Mouse (Mus musculus): ENCODE data around the gene Atxn7. TPM values are rescaled to one million over a fixed set of nuclear protein-coding genes. Genes with fewer than 3 reads are reported as not detected.

Gene Atxn7
- total RNA-seq, 2 experiments from 2014 or later = 25.7 to 31.6 TPM

DNA sequence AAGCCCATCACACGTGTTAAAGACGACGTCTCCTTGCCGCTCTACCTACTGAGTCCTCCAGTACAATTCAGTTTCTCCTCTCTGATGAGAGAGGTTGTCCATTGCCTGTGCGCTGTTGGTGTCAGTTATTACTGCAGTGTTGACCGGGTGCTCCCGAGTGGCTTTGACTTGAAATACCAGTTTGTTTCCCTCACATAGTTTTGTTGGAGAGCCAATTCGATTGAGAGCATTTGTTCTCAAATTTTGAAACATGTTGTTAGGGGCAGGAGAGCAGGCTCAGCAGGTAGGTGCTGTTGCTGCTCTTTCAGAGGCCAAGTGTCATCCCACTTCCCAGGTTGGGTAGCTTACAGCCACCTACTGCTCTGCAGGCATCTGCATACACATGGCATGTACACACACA, 122.6 kb downstream of the Atxn7 start:
- DNase-seq (ENCODE audit: low spot score in 2 of 2) = no peak
- Histone ChIP-seq H3K27ac (no peak overlapping the region), H3K4me3 (no peak overlapping the region)
- TF ChIP-seq CTCF (conservative IDR thresholded peaks at IDR 0.05) = no peak

GRCm38 (mm10) chr14:14086711-14087263, 125.5 kb downstream of the Atxn7 start:
- DNase-seq (ENCODE audit: low spot score in 2 of 2) = no peak
- no peak overlapping the region for H3K4me3 ChIP-seq
- TF ChIP-seq CTCF (conservative IDR thresholded peaks at IDR 0.05) = no peak
- H3K27ac ChIP-seq = no peak overlapping the region

- no peak for DNase-seq (ENCODE audit: low spot score in 2 of 2)
Observed at GRCm38 (mm10) chr14:14087348-14087747, 126.1 kb downstream of the Atxn7 start.

DNA sequence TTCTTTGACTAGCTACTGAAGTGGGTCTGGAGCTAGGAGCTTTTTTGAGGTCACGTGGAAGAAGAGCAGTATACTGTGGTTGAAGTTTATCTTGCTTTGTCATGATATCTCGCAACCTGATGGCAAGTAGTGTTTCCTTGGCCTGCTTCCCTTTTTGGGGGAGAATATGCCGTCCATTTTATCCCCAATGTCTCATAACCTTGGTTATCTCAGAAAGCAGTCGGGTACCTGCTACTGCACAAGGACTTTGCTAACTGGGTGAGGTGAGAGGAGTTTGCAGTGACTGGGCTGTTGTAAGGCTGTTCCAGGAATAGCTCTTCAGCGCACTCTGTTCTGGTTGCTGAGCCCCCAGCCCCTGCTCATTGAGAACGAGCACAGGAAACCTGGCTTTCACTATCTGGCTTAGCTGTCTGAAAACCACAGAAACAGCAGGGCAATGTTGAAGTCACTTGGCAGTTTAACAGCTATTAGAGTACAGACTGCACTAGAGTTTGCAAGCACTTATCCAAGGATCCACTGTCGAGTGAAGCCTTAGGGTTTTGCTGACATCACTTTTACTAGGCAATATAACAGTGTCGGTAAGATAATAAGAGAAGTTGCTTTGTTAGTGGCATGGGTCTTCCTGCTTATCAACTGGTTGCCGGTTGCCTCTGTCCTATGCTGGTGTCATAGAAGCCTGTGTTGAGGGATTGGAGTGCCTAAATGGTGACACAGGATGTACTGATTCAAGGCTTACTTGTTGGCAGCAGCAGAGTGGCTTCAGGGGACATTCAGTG, 127.0 kb downstream of the Atxn7 start:
- no peak for TF ChIP-seq CTCF (conservative IDR thresholded peaks at IDR 0.05)
- no peak for DNase-seq (ENCODE audit: low spot score in 2 of 2)
- Histone ChIP-seq H3K4me3 (no peak overlapping the region), H3K27ac (peak overlapping the region; percentile 3; the same call in 1 of the 2 replicates)

More at GRCm38 (mm10) chr14:14087348-14087747, 126.1 kb downstream of the Atxn7 start:
- TF ChIP-seq CTCF (conservative IDR thresholded peaks at IDR 0.05) = no peak
- H3K4me3 ChIP-seq = no peak overlapping the region
- no peak overlapping the region for H3K27ac ChIP-seq

DNA sequence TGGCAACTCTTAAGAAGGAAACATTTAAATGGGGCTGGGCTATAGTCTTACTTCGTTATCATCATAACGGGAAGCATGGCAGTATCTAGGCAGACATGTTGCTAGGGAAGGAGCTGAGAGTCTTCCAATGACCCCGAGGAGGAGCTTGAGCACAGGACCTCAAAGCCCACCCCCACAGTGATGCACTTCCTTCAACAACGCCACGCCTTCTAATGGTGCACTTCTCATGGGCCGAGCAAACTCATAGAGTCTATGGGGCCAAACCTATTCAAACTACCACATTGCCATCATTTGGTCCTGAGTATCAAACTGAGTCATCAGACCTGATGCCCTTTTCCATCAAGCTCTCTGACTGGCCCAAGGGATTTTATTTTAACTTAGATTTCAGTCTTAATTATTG, 129.3 kb downstream of the Atxn7 start:
- no peak for TF ChIP-seq CTCF (conservative IDR thresholded peaks at IDR 0.05)
- Histone ChIP-seq H3K27ac (no peak overlapping the region), H3K4me3 (no peak overlapping the region)
- no peak for DNase-seq (ENCODE audit: low spot score in 2 of 2)

DNA sequence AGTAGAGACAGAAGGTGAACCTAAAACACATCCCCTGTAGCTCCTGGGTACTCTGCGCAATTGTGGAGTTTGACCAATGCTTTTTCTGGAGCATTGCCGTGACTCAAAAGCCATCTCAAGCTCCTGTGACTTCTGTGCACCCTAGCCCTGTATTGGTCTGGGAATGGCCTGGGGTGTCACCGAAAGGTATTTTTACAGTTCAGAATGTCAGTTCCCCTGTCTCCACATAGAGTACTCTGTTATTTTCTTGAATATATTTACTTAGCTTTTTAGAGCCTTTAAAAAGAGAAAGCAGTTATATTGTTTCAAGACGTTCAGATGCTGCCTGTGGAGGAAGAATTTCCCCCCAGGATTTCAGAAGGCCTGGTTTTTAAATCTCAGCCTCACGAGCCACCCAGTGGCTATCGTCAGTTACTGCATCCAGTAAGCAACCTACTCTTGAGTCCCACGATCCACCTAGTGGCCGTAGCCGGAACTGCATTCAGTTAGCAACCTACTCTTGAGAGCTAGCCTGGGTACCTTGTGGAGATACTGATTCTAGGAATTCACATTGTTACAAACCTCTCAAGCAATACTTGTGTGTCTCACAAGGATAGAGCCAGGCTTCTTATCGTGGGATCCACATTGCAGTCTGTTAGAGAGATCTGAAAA, 137.2 kb downstream of the Atxn7 start:
- peak overlapping the region; percentile 43; the same call in 1 of the 2 replicates for H3K27ac ChIP-seq
- peak; percentile 81 to 90 for DNase-seq (ENCODE audit: low spot score in 2 of 2)
- TF ChIP-seq CTCF (conservative IDR thresholded peaks at IDR 0.05) = peak; percentile 99
- no peak overlapping the region for H3K4me3 ChIP-seq

- no peak for TF ChIP-seq CTCF (conservative IDR thresholded peaks at IDR 0.05)
- Histone ChIP-seq H3K4me3 (no peak overlapping the region), H3K27ac (no peak overlapping the region)
- DNase-seq (ENCODE audit: low spot score in 2 of 2) = no peak
Observed at GRCm38 (mm10) chr14:14100773-14101280, 139.6 kb downstream of the Atxn7 start.

- DNase-seq (ENCODE audit: low spot score in 2 of 2) = no peak
- no peak overlapping the region for H3K27ac ChIP-seq
- TF ChIP-seq CTCF (conservative IDR thresholded peaks at IDR 0.05) = no peak
- no peak overlapping the region for H3K4me3 ChIP-seq
Observed at GRCm38 (mm10) chr14:14101296-14101695, 140.1 kb downstream of the Atxn7 start.

DNA sequence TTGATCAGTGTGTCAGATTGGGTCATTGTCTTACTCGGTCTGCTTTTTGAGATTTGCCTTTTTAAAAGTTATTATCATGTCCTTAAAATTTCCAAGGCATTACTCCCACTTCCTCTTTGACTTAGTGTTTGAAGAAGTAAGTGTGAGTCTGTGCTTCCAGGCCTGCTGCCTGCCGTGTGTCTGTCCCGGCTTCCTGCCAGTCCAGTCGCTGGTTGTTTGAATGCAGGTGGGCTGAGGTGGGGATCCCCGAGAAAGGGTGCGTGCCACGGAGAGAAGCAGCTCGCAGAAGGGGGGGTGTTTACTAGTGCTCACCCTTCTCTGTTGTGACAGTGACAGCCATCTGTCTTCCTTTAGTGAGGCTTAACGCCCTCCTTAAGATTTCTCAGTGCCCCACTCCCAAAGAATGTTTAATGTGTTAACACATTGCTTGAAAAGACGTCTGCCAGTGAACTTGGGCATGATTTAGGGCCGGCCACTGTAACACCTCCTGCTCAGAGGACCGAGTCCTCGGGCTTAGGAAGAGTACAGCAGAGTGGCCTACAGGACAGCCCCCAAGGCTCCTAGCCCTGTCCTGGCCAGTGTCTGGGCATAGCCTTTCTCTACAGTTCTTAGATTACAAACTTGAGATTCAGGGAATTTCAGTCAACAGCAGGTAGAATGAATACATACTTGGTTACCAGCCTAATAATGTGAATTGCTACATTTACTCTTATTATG, 143.1 kb downstream of the Atxn7 start:
- no peak overlapping the region for H3K4me3 ChIP-seq
- DNase-seq (ENCODE audit: low spot score in 2 of 2) = no peak
- H3K27ac ChIP-seq = no peak overlapping the region
- no peak for TF ChIP-seq CTCF (conservative IDR thresholded peaks at IDR 0.05)

GRCm38 (mm10) chr14:14104930-14105318, 143.7 kb downstream of the Atxn7 start:
- Histone ChIP-seq H3K4me3 (no peak overlapping the region), H3K27ac (no peak overlapping the region)
- TF ChIP-seq CTCF (conservative IDR thresholded peaks at IDR 0.05) = no peak
- DNase-seq (ENCODE audit: low spot score in 2 of 2) = no peak

- Histone ChIP-seq H3K27ac (no peak overlapping the region), H3K4me3 (no peak overlapping the region)
- no peak for TF ChIP-seq CTCF (conservative IDR thresholded peaks at IDR 0.05)
- no peak for DNase-seq (ENCODE audit: low spot score in 2 of 2)
Observed at GRCm38 (mm10) chr14:14110710-14111109, 149.5 kb downstream of the Atxn7 start.

DNA sequence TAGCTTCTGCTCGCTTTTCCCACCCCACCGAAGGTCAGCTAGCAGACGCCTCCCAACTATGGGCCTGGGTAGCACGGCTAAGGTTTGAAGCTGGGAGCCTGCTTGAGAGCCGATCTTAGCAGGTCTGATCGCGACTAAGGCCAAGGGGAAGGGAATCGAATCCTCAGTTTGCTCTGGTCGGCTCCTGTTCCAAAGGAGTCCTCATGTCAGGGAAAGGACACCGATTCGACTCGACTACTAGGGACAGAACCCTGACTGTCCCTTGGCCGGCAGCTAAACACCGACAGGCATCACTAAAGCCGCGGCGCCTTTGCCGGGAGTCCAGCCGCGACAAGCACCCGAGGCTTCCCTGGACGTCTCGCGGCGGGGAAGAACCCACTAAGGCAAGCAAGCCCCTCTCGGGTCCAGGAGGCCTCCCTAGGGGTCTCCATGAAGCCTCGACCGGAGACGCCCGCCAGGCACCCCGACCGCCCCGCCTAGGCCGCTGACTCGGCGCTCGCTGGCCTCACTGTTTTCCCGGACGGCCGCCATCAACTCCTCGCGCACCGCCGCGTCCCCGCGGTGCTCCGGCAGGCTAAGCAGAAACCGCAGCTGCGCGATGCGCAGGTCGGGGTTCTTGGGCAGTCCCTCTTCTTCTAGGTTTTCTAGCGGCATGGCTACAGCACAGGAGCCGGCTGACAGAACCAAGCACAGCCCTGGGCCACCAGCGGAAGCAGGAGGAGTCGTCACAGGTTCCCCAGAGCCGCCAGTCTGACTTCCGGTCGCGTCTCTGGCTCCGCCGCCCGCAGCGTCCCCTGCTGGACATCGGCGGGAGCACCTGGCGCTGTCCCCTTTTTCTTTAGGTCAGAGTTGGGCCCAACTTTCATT, 159.2 kb downstream of the Atxn7 start, which contains the start of gene Psmd6:
Gene Psmd6 (minus strand): TSS at position 755 of the 867 bp plus-strand sequence.
- Histone ChIP-seq H3K4me3 (peak within 1 kb of the TSS; percentile 96), H3K27ac (peak within 1 kb of the TSS; percentile 96)
- TF ChIP-seq CTCF (conservative IDR thresholded peaks at IDR 0.05) = peak; percentile 100
- peak; percentile 90 to 91 for DNase-seq (ENCODE audit: low spot score in 2 of 2)

Other genes with a start within 250 kb of the Atxn7 start
- gene Gm281, start 47.0 kb upstream of the Atxn7 start, total RNA-seq (2021) = not detected
- 10 to 100 TPM; 92.5 to 96.8 TPM for gene Thoc7, start 412 bp downstream of the Atxn7 start, total RNA-seq (2021)
- 100 to 1,000 TPM; 120 to 127 TPM for gene Psmd6, start 159.5 kb downstream of the Atxn7 start, total RNA-seq (2021)
- gene Olfr720, start 225.4 kb downstream of the Atxn7 start, total RNA-seq (2021) = not detected

All from layer of hippocampus, adult 2 months (tissue).